Mouse (Mus musculus) myocyte (in vitro differentiated cells): ENCODE measurements around the gene Eif4a1.

Source experiments
- CEBPB ChIP-seq: IDR thresholded peaks from 2 replicates; pipeline ENCODE4 v1.6.1; 2011; ENCODE audit warnings: mild to moderate bottlenecking, moderate library complexity; ENCODE audit not compliant: poor library complexity, insufficient read depth, severe bottlenecking
- E2F4 ChIP-seq: IDR thresholded peaks from one replicate; pipeline ENCODE4 v1.6.1; 2011; ENCODE audit warnings: mild to moderate bottlenecking, control low read depth, moderate library complexity; ENCODE audit not compliant: insufficient read depth
- MAX ChIP-seq: IDR thresholded peaks from one replicate; pipeline ENCODE4 v1.6.1; 2011; ENCODE audit warnings: low read depth, mild to moderate bottlenecking, control low read depth
- MYOD1 ChIP-seq, 3 experiments: IDR thresholded peaks; one replicate each; pipeline ENCODE4 v1.6.1; 2011; ENCODE audit warnings: control low read depth in 2 of 3, low read depth in 2 of 3, mild to moderate bottlenecking in 2 of 3, moderate library complexity in 1 of 3; ENCODE audit not compliant: insufficient read length in 2 of 3, control insufficient read depth in 1 of 3
- POLR2A ChIP-seq: IDR thresholded peaks from one replicate; pipeline ENCODE4 v1.6.1; 2011; ENCODE audit warnings: low read depth, mild to moderate bottlenecking, control low read depth, moderate library complexity; ENCODE audit not compliant: insufficient read length
- POLR2AphosphoS2 ChIP-seq: IDR thresholded peaks from one replicate; pipeline ENCODE4 v1.6.1; 2011; ENCODE audit warnings: low read depth, control low read depth; ENCODE audit not compliant: insufficient read length
- REST ChIP-seq: IDR thresholded peaks from one replicate; pipeline ENCODE4 v1.6.1; 2011; ENCODE audit warnings: mild to moderate bottlenecking, control low read depth, moderate library complexity; ENCODE audit not compliant: insufficient read depth, insufficient read length
- SRF ChIP-seq: IDR thresholded peaks from one replicate; pipeline ENCODE4 v1.6.1; 2011; ENCODE audit warnings: low read depth; ENCODE audit not compliant: control insufficient read depth, insufficient read length
- TCF12 ChIP-seq: IDR thresholded peaks from one replicate; pipeline ENCODE4 v1.6.1; 2011; ENCODE audit warnings: mild to moderate bottlenecking, control low read depth; ENCODE audit not compliant: poor library complexity, insufficient read depth, severe bottlenecking
- USF1 ChIP-seq: IDR thresholded peaks from one replicate; pipeline ENCODE4 v1.6.1; 2011; ENCODE audit warnings: low read depth, mild to moderate bottlenecking, control low read depth, moderate library complexity

DNA sequence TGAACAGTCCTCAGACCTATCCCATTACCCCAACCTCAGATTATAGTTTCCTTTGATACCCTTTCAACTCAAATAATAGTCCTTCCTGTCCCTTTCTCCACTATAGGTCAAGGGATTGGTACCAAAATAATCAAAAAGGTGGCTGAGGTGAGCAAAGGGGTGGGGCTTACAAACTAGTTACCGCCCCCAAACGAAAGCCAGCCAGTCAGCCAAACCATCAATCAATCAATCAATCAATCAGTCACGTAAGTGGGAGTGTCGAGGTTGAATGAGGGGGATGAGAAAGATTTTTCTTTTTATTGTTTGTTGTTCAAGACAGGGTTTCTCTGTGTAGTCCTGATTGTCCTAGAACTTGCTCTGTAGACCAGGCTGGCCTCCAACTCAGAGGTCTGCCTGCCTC lies 49.2 kb downstream of the Eif4a1 start:
- TF ChIP-seq POLR2A, result no peak
- no peak for TF ChIP-seq REST
- TF ChIP-seq E2F4, result no peak
- no peak for TF ChIP-seq POLR2AphosphoS2
- no peak for TF ChIP-seq MAX
- no peak for TF ChIP-seq CEBPB
- no peak for TF ChIP-seq TCF12
- no peak for TF ChIP-seq MYOD1 (IDR thresholded peaks at IDR 0.05; ENCODE audit: control insufficient read depth in 1 of 3, insufficient read length in 2 of 3, low read depth in 2 of 3)
- TF ChIP-seq USF1, result no peak
- TF ChIP-seq SRF, result no peak
